Mouse (Mus musculus): ENCODE results near the gene Gm28053.

Gm28053 gene

GRCm38 (mm10) chr6:48740501-48741169 lies 22.2 kb downstream of the Gm28053 start:
- no peak for DNase-seq (ENCODE audit: extremely low spot score, low read depth, low spot score)

GRCm38 (mm10) chr6:48741273-48741672 lies 22.9 kb downstream of the Gm28053 start:
- DNase-seq (ENCODE audit: extremely low spot score, low read depth, low spot score), result no peak

- no peak for DNase-seq (ENCODE audit: extremely low spot score, low read depth, low spot score)
Observed at GRCm38 (mm10) chr6:48741711-48742206, 23.4 kb downstream of the Gm28053 start.

- DNase-seq (ENCODE audit: extremely low spot score, low read depth, low spot score), result no peak
Observed at GRCm38 (mm10) chr6:48742422-48743351, 24.3 kb downstream of the Gm28053 start.

- no peak for DNase-seq (ENCODE audit: extremely low spot score, low read depth, low spot score)
Observed at GRCm38 (mm10) chr6:48745490-48745889, 27.1 kb downstream of the Gm28053 start.

GRCm38 (mm10) chr6:48745959-48746889 lies 27.8 kb downstream of the Gm28053 start, which contains the start of gene Gimap5:
TSS of gene Gimap5 (plus strand) at chr6:48746197.
- DNase-seq (ENCODE audit: extremely low spot score, low read depth, low spot score), result no peak

- no peak for DNase-seq (ENCODE audit: extremely low spot score, low read depth, low spot score)
Observed at GRCm38 (mm10) chr6:48747091-48747966, 28.9 kb downstream of the Gm28053 start.

- DNase-seq (ENCODE audit: extremely low spot score, low read depth, low spot score), result no peak
Observed at GRCm38 (mm10) chr6:48763567-48764270, 45.3 kb downstream of the Gm28053 start.

GRCm38 (mm10) chr6:48764496-48764895 lies 46.1 kb downstream of the Gm28053 start:
- no peak for DNase-seq (ENCODE audit: extremely low spot score, low read depth, low spot score)

- DNase-seq (ENCODE audit: extremely low spot score, low read depth, low spot score), result no peak
Observed at GRCm38 (mm10) chr6:48768178-48768869, 49.9 kb downstream of the Gm28053 start.

GRCm38 (mm10) chr6:48768933-48769332 lies 50.5 kb downstream of the Gm28053 start:
- no peak for DNase-seq (ENCODE audit: extremely low spot score, low read depth, low spot score)

GRCm38 (mm10) chr6:48770696-48771095 lies 52.3 kb downstream of the Gm28053 start, which contains the start of gene Gimap3:
TSS of gene Gimap3 (minus strand) at chr6:48770851.
- no peak for DNase-seq (ENCODE audit: extremely low spot score, low read depth, low spot score)

- DNase-seq (ENCODE audit: extremely low spot score, low read depth, low spot score), result peak; percentile 47
Observed at GRCm38 (mm10) chr6:48772030-48772429, 53.6 kb downstream of the Gm28053 start.

- DNase-seq (ENCODE audit: extremely low spot score, low read depth, low spot score), result no peak
Observed at GRCm38 (mm10) chr6:48784406-48784805, 66.0 kb downstream of the Gm28053 start.

GRCm38 (mm10) chr6:48785189-48785588 lies 66.8 kb downstream of the Gm28053 start:
- no peak for DNase-seq (ENCODE audit: extremely low spot score, low read depth, low spot score)

GRCm38 (mm10) chr6:48785601-48786000 lies 67.2 kb downstream of the Gm28053 start:
- no peak for DNase-seq (ENCODE audit: extremely low spot score, low read depth, low spot score)

GRCm38 (mm10) chr6:48787867-48788266 lies 69.5 kb downstream of the Gm28053 start:
- DNase-seq (ENCODE audit: extremely low spot score, low read depth, low spot score), result no peak

- DNase-seq (ENCODE audit: extremely low spot score, low read depth, low spot score), result no peak
Observed at GRCm38 (mm10) chr6:48801897-48802296, 83.5 kb downstream of the Gm28053 start.

All from hindlimb bud, embryonic 11.5 days (tissue).